Comparison of ENCODE assay signal across 10 mouse cellular contexts in genomic region chr7:143325051-143325450, GRCm38 (mm10).
DNase-seq lines count a peak whose midpoint lies in the region; ATAC-seq and TF ChIP-seq lines count a peak whose summit lies in the region.
"Had no signal": no experiment of that assay in that cellular context is flagged by ENCODE, and none has a peak within 500 bp of the region (broad histone marks: within the 10 kb centered on the region; RNA-seq: fewer than 3 reads in every experiment).

No protein-coding gene starts in this region.

- H3K9ac ChIP-seq in stomach, embryonic 14.5 days (replicated peaks; ENCODE audit: low read depth, low read length): no peak overlapping the region
- H3K9ac ChIP-seq in stomach, postnatal 0 days (ENCODE audit: low read length): no peak overlapping the region

- no peak overlapping the region for H3K4me2 ChIP-seq in stomach, embryonic 14.5 days (replicated peaks; ENCODE audit: low read depth, low read length)
- H3K4me2 ChIP-seq in stomach, postnatal 0 days (replicated peaks; ENCODE audit: low read depth): no peak overlapping the region

- no peaks in the 10 kb centered on the region for H3K27me3 ChIP-seq in stomach, embryonic 14.5 days (ENCODE audit: control insufficient read depth, insufficient read depth, low read length)
- no peaks in the 10 kb centered on the region for H3K27me3 ChIP-seq in stomach, postnatal 0 days (ENCODE audit: control insufficient read depth, insufficient read depth, low read length)
- 0 out of 2 replicates have a peak, but pooled peaks cover 3% of the 10 kb centered on the region for H3K27me3 ChIP-seq in limb, embryonic 10.5 days (ENCODE audit: low read depth, poor library complexity, severe bottlenecking)

- WGBS in stomach, embryonic 14.5 days: 59% methylated on average over 16 of the region's 16 CpGs
- 60% methylated on average over 16 of the region's 16 CpGs for WGBS in stomach, postnatal 0 days
- WGBS in limb, embryonic 10.5 days: 77% methylated on average over 16 of the region's 16 CpGs

- H3K4me1 ChIP-seq in stomach, embryonic 14.5 days (ENCODE audit: control insufficient read depth, insufficient read depth, low read length): peaks cover 10% of the 10 kb centered on the region
- no peaks in the 10 kb centered on the region for H3K4me1 ChIP-seq in stomach, postnatal 0 days (replicated peaks; ENCODE audit: control insufficient read depth, insufficient read depth)
- H3K4me1 ChIP-seq in limb, embryonic 10.5 days: peaks cover 51% of the 10 kb centered on the region

- peak; percentile 35 for DNase-seq in layer of hippocampus, adult 11-12 months (ENCODE audit: low spot score)
- DNase-seq in layer of hippocampus, adult 2 months (ENCODE audit: low spot score in 2 of 2): no peak
- no peak for DNase-seq in stomach, postnatal 0 days (ENCODE audit: low spot score)
- no peak for DNase-seq in limb, embryonic 10.5 days (ENCODE audit: low spot score)
- no peak for DNase-seq in thymus, postnatal 10 days (ENCODE audit: low spot score in 2 of 2)
- DNase-seq: left cerebral cortex, postnatal 4 days; lung, adult 18-20 months had no signal

- H3K4me3 ChIP-seq in layer of hippocampus, adult 2 months: no peak overlapping the region
- H3K4me3 ChIP-seq in stomach, embryonic 14.5 days (ENCODE audit: low read depth, low read length): no peak overlapping the region
- no peak overlapping the region for H3K4me3 ChIP-seq in stomach, postnatal 0 days (ENCODE audit: low read depth, low read length)
- H3K4me3 ChIP-seq in limb, embryonic 10.5 days: no peak overlapping the region

- no peaks in the 10 kb centered on the region for H3K36me3 ChIP-seq in stomach, embryonic 14.5 days (ENCODE audit: control insufficient read depth, insufficient read depth, low read length)
- no peaks in the 10 kb centered on the region for H3K36me3 ChIP-seq in stomach, postnatal 0 days (ENCODE audit: control insufficient read depth, insufficient read depth, low read length)
- no peaks in the 10 kb centered on the region for H3K36me3 ChIP-seq in limb, embryonic 10.5 days

- TF ChIP-seq CTCF in layer of hippocampus, adult 2 months (conservative IDR thresholded peaks at IDR 0.05): no peak
- no peak for TF ChIP-seq CTCF in stomach, postnatal 0 days (IDR thresholded peaks at IDR 0.05; ENCODE audit: low read depth)

- 0 out of 2 replicates have a peak, but pooled peaks have one; percentile 35 for ATAC-seq in stomach, embryonic 14.5 days (ENCODE audit: insufficient number of reproducible peaks, insufficient read depth, low FRiP score, low read depth)
- no peak for ATAC-seq in stomach, postnatal 0 days (ENCODE audit: low FRiP score, low TSS enrichment)
- ATAC-seq in erythroblast, adult 5-6 weeks (replicated peaks; ENCODE audit: low FRiP score, poor library complexity, severe bottlenecking): no peak

- H3K27ac ChIP-seq in layer of hippocampus, adult 2 months: no peak overlapping the region
- no peak overlapping the region for H3K27ac ChIP-seq in stomach, embryonic 14.5 days (ENCODE audit: low read length)
- H3K27ac ChIP-seq in stomach, postnatal 0 days (replicated peaks): no peak overlapping the region; the same call in 1 of the 2 replicates
- peak overlapping the region; percentile 82 for H3K27ac ChIP-seq in limb, embryonic 10.5 days
- H3K27ac ChIP-seq: macrophage had no signal

- no peak for TF ChIP-seq EP300 in stomach, postnatal 0 days (optimal IDR thresholded peaks at IDR 0.05)

- H3K9me3 ChIP-seq in stomach, embryonic 14.5 days (ENCODE audit: control insufficient read depth, low read depth, low read length): no peaks in the 10 kb centered on the region
- no peaks in the 10 kb centered on the region for H3K9me3 ChIP-seq in stomach, postnatal 0 days (ENCODE audit: control insufficient read depth, low read length)
- H3K9me3 ChIP-seq in limb, embryonic 10.5 days (replicated peaks): no peaks in the 10 kb centered on the region
